Mouse (Mus musculus) kidney, embryonic 16.5 days (tissue): ENCODE measurements around the gene Pgls. TPM values are rescaled to one million over a fixed set of nuclear protein-coding genes. Genes with fewer than 3 reads are reported as not detected.

ENCODE experiments used
- ATAC-seq: fragments of 200-750 bp; cut with Nextera tagmentation; 2 replicates; pipeline ENCODE4 v1.8.0; 2017; ENCODE audit warnings: moderate TSS enrichment; ENCODE audit not compliant: low FRiP score, low TSS enrichment
- H3K27ac ChIP-seq: fragments of 300-500 bp; sonication (generic); 2 replicates; pipeline ENCODE4 v1.5.1; 2014; ENCODE audit warnings: low read length
- H3K27me3 ChIP-seq: fragments of 300-500 bp; sonication (generic); 2 replicates; pipeline ENCODE4 v1.6.1; 2014; ENCODE audit warnings: low read length, control low read depth, mixed read lengths; ENCODE audit not compliant: insufficient read depth
- H3K36me3 ChIP-seq: fragments of 300-500 bp; sonication (generic); 2 replicates; pipeline ENCODE4 v1.6.1; 2014; ENCODE audit warnings: low read length, control low read depth, mixed read lengths; ENCODE audit not compliant: insufficient read depth
- H3K4me1 ChIP-seq: fragments of 300-500 bp; sonication (generic); 2 replicates; pipeline ENCODE4 v1.6.1; 2014; ENCODE audit warnings: low read length, control low read depth, mixed read lengths; ENCODE audit not compliant: insufficient read depth
- H3K4me2 ChIP-seq: fragments of 300-500 bp; sonication (generic); replicated peaks from 2 replicates; pipeline ENCODE4 v1.6.1; 2014; ENCODE audit warnings: low read depth, low read length
- H3K4me3 ChIP-seq: fragments of 300-500 bp; sonication (generic); 2 replicates; pipeline ENCODE4 v1.5.1; 2014; ENCODE audit warnings: mild to moderate bottlenecking, low read length
- H3K9ac ChIP-seq: fragments of 300-500 bp; sonication (generic); replicated peaks from 2 replicates; pipeline ENCODE4 v1.6.1; 2014; ENCODE audit warnings: low read length
- H3K9me3 ChIP-seq: fragments of 300-500 bp; sonication (generic); 2 replicates; pipeline ENCODE4 v1.6.1; 2016; ENCODE audit warnings: low read length, control low read depth
- WGBS: fragments of 180-500 bp; shearing (Covaris S2); extraction: QIAGEN DNeasy Blood & Tissue Kit; methylation state at CpG from one replicate; pipeline ENCODE4 v1.1.7; 2014; 5-methylcytosine and 5-hydroxymethylcytosine counted together
- polyA plus RNA-seq: library from polyadenylated mRNA; unstranded; fragments of >200 nt; fragmentation: Nextera tagmentation; extraction: Ambion mirVana; gene quantifications from 2 replicates; pipeline ENCODE4 v1.2.1, GENCODE M21; 2015

Pgls gene
- polyA plus RNA-seq, 1 experiment from 2014 or later: 252 TPM

DNA sequence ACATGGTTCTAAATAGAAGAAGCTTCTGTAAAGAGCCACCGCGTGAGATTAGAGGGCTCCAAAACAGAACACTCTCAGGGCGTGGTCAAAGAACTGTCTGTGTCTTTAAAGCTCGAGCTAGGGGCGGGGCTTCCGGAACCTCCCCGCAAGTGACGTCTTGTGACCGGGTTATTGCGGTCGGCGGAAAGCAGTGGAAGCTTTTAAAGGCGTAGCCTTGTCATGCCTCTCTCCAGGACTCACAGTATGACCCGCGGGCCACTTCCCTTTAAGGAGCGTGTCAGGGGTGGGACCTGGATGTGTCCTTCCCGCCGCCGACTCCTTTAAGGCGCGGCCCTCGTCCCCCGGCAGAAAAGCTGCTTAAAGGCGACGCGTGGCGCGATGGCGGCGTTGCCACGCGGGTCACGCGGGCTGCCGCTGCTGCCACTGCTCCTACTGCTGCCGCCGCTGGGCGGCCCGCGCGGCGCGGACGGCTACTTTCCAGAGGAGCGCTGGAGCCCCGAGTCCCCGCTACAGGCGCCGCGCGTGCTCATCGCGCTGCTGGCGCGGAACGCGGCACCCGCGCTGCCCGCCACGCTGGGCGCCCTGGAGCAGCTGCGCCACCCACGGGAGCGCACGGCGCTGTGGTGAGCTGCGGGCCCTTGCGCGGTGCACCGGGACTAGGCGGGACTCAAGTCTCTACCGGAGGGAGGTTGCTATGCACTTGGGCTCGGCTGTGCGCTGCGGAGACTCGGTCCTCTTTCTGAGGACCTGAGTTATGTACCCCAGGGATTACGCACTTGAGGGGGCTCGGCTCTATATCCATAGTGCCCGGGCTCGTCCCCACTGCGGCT is 19.1 kb downstream of the Pgls start, which contains the start of gene Colgalt1:
Gene Colgalt1, plus strand, starts transcription at position 177 of the 830 bp plus-strand sequence.
- Histone ChIP-seq H3K9me3 (no peaks in the 10 kb centered on the region), H3K36me3 (peaks cover 14% of the 10 kb centered on the region), H3K27me3 (no peaks in the 10 kb centered on the region), H3K4me2 (peak within 1 kb of the TSS; percentile 78), H3K27ac (peak within 1 kb of the TSS; percentile 80), H3K4me3 (peak within 1 kb of the TSS; percentile 77), H3K4me1 (peaks cover 14% of the 10 kb centered on the region), H3K9ac (peak within 1 kb of the TSS; percentile 85)
- peak; percentile 99 for ATAC-seq
- under 1% methylated on average over 82 of the region's 82 CpGs for WGBS

DNA sequence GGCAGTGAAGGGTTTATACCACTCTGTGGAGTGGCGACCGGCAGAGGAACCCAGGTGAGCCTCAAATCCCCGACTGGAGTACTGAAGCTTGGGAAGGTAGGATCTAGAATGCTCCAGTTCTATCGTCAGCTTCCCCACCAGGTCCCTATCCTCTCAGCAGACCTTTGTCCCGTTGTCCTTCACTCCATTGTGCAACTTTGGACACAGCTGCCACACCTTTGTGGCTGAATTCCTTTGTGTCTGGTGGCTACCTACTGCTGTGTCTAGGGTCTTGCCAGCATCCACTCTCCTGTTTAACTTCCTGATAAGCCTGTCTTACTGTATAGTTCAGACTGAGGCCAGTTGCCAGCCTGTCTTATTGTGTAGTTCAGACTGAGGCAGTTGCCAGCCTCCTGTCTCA is 20.2 kb downstream of the Pgls start:
- H3K9ac ChIP-seq: peak overlapping the region; percentile 85
- peak overlapping the region; percentile 77 for H3K4me3 ChIP-seq
- H3K27me3 ChIP-seq: no peaks in the 10 kb centered on the region
- no peak for ATAC-seq
- H3K27ac ChIP-seq: no peak overlapping the region
- peaks cover 14% of the 10 kb centered on the region for H3K4me1 ChIP-seq
- WGBS: 44% methylated on average over 5 of the region's 5 CpGs
- no peaks in the 10 kb centered on the region for H3K9me3 ChIP-seq
- peak overlapping the region; percentile 78 for H3K4me2 ChIP-seq
- peaks cover 24% of the 10 kb centered on the region for H3K36me3 ChIP-seq

DNA sequence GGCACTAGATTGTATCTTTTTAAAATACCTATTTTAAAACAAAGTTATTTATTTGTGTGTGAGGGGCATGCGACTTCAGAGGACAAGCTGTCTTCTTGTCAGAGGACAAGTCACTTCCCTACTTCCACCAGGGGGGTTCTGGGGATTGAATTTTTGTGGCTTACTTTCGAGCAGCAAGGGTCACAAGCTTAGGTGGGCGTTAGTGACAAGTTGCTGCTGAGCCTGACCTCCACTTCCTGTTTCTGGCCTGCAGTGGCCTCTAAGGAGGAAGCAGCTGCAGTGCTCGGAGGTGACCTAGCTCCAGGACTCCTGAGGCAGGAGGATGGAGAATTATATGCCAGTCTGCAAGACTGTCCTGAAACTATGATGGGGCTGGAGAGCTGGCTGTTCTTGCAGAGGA is 21.4 kb downstream of the Pgls start:
- peaks cover 14% of the 10 kb centered on the region for H3K4me1 ChIP-seq
- H3K4me2 ChIP-seq: no peak overlapping the region
- H3K9ac ChIP-seq: no peak overlapping the region
- no peaks in the 10 kb centered on the region for H3K27me3 ChIP-seq
- ATAC-seq: no peak
- H3K9me3 ChIP-seq: no peaks in the 10 kb centered on the region
- H3K27ac ChIP-seq: no peak overlapping the region
- peaks cover 36% of the 10 kb centered on the region for H3K36me3 ChIP-seq
- WGBS: 22% methylated on average over 4 of the region's 4 CpGs
- no peak overlapping the region for H3K4me3 ChIP-seq

DNA sequence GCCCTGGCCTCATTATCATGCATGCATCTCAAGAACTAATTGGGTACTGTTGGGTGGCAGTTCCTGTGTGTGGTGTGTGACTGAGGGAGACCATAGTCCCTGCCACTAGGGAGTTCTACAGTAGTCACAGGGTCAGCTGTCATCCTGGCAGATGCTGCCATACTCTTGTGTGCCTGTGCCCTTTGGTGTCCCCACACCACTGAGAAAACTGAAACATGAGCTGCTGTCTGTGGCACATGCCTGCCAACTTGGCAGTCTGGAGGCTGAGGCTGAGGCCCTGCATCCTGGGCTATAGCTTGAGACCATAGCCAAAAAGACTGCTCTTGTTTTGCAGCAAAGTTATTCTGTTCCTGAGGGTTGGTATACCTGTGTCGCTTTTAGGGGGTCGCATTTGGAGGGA is 27.8 kb downstream of the Pgls start:
- Histone ChIP-seq H3K36me3 (peaks cover 93% of the 10 kb centered on the region), H3K27ac (no peak overlapping the region), H3K9me3 (peaks cover 19% of the 10 kb centered on the region), H3K4me3 (no peak overlapping the region), H3K9ac (no peak overlapping the region), H3K27me3 (no peaks in the 10 kb centered on the region), H3K4me2 (no peak overlapping the region), H3K4me1 (no peaks in the 10 kb centered on the region)
- ATAC-seq: no peak
- WGBS: 92% methylated on average over 2 of the region's 2 CpGs

DNA sequence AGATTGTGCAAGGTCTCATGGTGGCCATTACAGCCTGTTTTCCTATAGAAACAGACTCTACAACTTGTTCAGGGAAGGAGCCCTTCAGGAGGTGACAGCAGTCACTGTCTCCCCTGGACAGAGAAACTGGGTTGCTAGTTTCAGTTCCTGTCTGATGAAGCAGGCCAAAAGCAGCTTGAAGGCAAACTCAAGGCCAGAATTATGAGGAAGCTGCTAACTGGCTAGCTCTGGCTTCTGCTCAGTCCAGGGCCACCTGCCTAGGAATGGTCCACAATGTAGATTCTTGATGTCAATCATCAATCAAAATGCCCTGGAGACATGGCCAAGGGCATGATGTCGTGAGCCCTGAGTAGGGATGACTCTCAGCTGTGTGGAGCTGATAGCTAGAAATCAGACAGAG is 33.1 kb downstream of the Pgls start:
- ATAC-seq: no peak
- H3K9ac ChIP-seq: no peak overlapping the region
- no peak overlapping the region for H3K27ac ChIP-seq
- H3K27me3 ChIP-seq: peaks cover 2% of the 10 kb centered on the region; the same call in 1 of the 2 replicates
- WGBS: 89% methylated on average over 1 of the region's 1 CpGs
- peaks cover 25% of the 10 kb centered on the region for H3K4me1 ChIP-seq
- H3K4me2 ChIP-seq: no peak overlapping the region
- H3K9me3 ChIP-seq: peaks cover 19% of the 10 kb centered on the region
- peaks cover 49% of the 10 kb centered on the region for H3K36me3 ChIP-seq
- H3K4me3 ChIP-seq: no peak overlapping the region

DNA sequence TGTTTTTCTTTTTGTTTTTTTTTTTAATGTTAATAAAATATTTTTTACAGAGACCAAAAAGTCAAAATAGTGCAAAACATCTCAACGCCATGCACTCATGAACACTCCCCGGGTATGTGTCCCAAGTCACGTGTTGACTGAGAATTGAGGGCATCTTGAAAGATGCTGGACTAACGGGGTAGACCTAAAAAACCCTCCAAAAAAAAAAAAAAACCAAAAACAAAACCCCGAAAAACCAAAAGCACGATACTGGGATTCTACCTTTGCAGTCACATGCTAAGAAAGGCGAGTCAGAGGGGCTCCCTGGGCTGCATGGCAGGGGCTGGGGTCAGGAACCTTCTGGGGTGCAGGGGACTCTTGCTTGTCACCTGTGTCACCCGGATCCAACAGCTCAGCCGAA is 34.8 kb downstream of the Pgls start:
- H3K27ac ChIP-seq: no peak overlapping the region
- WGBS: 88% methylated on average over 9 of the region's 9 CpGs

DNA sequence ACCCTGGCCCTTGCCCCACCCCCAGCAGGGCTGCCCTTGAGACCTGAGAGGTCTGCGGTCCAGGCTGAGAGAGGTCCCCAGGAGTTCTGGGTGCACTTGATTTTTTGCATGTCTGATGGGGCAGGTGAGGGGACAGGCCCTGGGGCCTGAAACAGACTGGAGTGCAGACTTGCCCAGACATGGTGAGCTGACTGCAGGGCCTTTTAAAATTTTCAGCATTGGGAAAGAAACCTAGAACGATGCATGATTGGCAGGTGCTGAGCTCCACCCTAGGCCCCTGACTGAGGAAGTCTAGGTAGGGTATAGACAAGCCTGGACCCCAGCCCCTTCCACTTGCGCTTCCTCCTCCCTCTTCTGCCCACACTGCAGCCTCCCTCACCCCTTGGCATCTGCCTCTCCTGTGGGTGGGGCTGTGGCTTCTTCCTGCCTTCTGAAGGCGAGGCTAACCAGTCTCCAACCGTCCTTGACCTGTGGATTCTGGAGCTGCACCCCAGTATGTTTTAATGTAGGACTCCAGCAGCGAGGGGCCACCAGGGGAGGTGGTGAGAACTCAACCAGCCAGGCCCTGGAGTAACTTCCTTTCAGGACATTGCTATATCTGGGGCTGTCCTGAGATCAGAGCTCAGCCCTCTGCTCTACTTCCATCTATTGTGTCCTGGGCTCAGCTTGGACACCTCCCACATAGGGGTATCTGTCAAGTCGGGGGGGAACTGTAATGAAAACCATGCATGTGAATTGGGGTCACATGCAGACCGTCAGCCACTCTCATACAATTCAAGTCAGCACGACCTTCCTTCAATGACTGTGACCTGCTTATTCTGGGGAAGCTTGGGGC is 35.5 kb downstream of the Pgls start:
- no peak for ATAC-seq
- peak overlapping the region; percentile 74 for H3K27ac ChIP-seq
- WGBS: 42% methylated on average over 9 of the region's 9 CpGs

More for the DNA sequence above, 34.8 kb downstream of the Pgls start:
- Histone ChIP-seq H3K9me3 (peaks cover 17% of the 10 kb centered on the region), H3K9ac (no peak overlapping the region), H3K4me2 (no peak overlapping the region), H3K36me3 (peaks cover 33% of the 10 kb centered on the region), H3K4me3 (no peak overlapping the region), H3K4me1 (peaks cover 27% of the 10 kb centered on the region), H3K27me3 (peaks cover 6% of the 10 kb centered on the region)
- ATAC-seq: no peak

DNA sequence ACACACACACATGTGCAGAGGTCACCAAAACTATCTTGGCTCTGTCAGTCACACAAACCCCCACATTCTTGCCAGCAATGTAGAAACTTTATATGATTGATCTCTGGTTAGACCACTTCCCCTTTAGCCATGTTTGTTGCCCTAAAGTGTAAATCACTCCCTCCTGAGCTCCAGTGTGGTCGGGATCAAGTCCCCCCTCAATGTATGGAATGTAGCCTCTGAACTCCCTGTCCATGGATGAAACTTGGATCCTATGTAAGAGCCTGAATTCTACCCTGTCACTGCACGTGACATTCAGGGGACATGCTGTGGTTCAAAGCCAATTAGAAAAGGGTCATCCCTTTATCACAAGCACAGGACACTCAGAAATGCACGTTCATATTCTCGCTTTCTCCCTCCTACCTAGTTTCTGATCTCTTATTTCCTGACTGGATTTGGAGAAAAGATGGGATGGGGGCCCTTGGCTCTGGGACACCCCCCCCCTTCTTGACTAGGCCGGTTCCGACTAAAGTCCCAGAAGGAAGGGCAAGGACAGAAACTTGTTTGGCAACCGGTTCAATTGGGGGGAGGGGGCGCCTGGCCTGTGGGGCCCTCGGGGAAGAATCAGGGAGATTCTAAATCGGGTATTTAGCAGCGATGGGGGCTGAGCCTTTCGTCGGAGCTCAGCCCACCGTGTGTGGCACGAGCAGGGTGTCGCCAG is 36.6 kb downstream of the Pgls start:
- Histone ChIP-seq H3K4me3 (peak overlapping the region; percentile 62), H3K9ac (peak overlapping the region; percentile 76), H3K36me3 (peaks cover 15% of the 10 kb centered on the region), H3K4me2 (peak overlapping the region; percentile 95), H3K27ac (peak overlapping the region; percentile 74), H3K9me3 (peaks cover 10% of the 10 kb centered on the region), H3K4me1 (peaks cover 27% of the 10 kb centered on the region), H3K27me3 (peaks cover 6% of the 10 kb centered on the region)
- no peak for ATAC-seq
- WGBS: 6% methylated on average over 16 of the region's 16 CpGs

More for the DNA sequence above, 35.5 kb downstream of the Pgls start:
- Histone ChIP-seq H3K27me3 (peaks cover 6% of the 10 kb centered on the region), H3K36me3 (peaks cover 25% of the 10 kb centered on the region), H3K9ac (no peak overlapping the region; the same call in 1 of the 2 replicates), H3K4me2 (no peak overlapping the region), H3K9me3 (peaks cover 11% of the 10 kb centered on the region), H3K4me1 (peaks cover 27% of the 10 kb centered on the region), H3K4me3 (no peak overlapping the region)

DNA sequence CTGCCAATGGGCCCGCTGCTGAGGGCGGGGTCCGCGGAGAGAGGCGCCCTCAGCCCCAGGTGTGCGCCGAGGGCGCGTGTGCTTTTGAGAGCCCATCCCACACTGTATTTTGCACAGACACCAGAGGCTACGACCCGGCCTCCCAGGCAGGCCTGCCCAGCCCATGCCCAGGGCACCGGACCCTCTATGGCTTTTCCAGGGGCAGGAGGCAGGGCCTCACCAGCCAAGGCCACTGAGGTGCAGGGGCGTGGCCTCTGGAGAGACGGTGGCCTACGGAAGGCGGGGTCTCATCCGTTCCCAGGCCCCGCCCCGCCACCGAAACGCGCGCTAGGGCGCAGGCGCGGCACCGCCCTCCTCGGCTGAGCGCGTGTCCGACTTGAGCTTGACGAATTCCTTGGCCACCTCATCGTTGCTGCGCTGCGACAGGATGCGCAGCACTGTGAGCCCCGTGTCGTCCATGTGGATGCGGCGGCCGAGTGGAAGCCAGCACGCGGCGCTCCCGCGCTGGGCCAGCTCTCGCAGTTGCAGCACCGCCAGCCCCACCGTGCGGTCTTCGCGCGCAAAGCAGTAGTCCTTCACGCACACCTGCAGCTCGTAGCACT is 37.2 kb downstream of the Pgls start:
- under 1% methylated on average over 54 of the region's 55 CpGs for WGBS
- Histone ChIP-seq H3K4me3 (peak overlapping the region; percentile 62), H3K4me1 (peaks cover 34% of the 10 kb centered on the region), H3K27me3 (peaks cover 11% of the 10 kb centered on the region), H3K9ac (peak overlapping the region; percentile 76), H3K4me2 (peak overlapping the region; percentile 95), H3K9me3 (peaks cover 10% of the 10 kb centered on the region), H3K27ac (peak overlapping the region; percentile 74), H3K36me3 (peaks cover 8% of the 10 kb centered on the region)
- peak; percentile 88 for ATAC-seq
